Mouse (Mus musculus) ES-Bruce4 (cell line): ENCODE results near the gene Atp8a2.

Experiments
- CTCF ChIP-seq: IDR thresholded peaks from one replicate; pipeline ENCODE4 v1.8.1; 2011; ENCODE audit warnings: low read depth, low read length
- EP300 ChIP-seq: IDR thresholded peaks from 2 replicates; pipeline ENCODE4 v1.6.1; 2011; ENCODE audit warnings: low read depth, low read length; ENCODE audit not compliant: insufficient read depth
- POLR2A ChIP-seq: IDR thresholded peaks from one replicate; pipeline ENCODE4 v1.8.1; 2011; ENCODE audit warnings: low read length; ENCODE audit not compliant: insufficient read depth

DNA sequence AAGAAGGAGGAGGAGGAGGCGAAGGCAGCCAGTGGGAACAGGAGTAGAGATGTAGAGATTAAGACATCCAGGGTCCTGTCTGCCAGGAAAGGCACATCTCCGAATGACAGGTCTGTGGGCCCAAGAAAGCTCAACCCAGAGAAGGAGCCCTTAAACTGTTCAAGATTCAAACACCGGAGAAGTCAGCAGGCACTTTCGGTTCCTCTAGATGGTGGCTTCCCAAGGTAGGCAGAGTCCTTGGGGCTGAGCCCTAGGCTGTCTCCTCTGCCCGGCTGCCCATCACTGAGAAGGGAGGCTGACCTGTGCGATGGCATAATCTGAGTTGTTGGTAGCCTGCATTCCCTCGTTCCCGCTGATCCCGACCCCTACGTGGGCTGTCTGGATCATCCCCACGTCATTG, 337.1 kb downstream of the Atp8a2 start:
- TF ChIP-seq CTCF = no peak
- TF ChIP-seq EP300 = no peak
- TF ChIP-seq POLR2A = no peak
